Mouse (Mus musculus) intestine, embryonic 15.5 days (tissue): ENCODE data around the gene Gm48551. TPM values are rescaled to one million over a fixed set of nuclear protein-coding genes. Genes with fewer than 3 reads are reported as not detected.

Source experiments
- ATAC-seq: fragments of 200-750 bp; cut with Nextera tagmentation; 2 replicates; pipeline ENCODE4 v1.8.0; 2017; ENCODE audit warnings: moderate TSS enrichment, moderate library complexity
- H3K27ac ChIP-seq: fragments of 300-500 bp; sonication (generic); 2 replicates; pipeline ENCODE4 v1.5.1; 2015; ENCODE audit warnings: mild to moderate bottlenecking, inconsistent platforms
- H3K27me3 ChIP-seq: fragments of 300-500 bp; sonication (generic); replicated peaks from 2 replicates; pipeline ENCODE4 v1.6.1; 2015; ENCODE audit warnings: inconsistent platforms
- H3K36me3 ChIP-seq: fragments of 300-500 bp; sonication (generic); 2 replicates; pipeline ENCODE4 v1.6.1; 2015; ENCODE audit warnings: inconsistent platforms
- H3K4me1 ChIP-seq: fragments of 300-500 bp; sonication (generic); replicated peaks from 2 replicates; pipeline ENCODE4 v1.6.1; 2015; ENCODE audit warnings: inconsistent platforms
- H3K4me2 ChIP-seq: fragments of 300-500 bp; sonication (generic); replicated peaks from 2 replicates; pipeline ENCODE4 v1.6.1; 2015; ENCODE audit warnings: mild to moderate bottlenecking, inconsistent platforms
- H3K4me3 ChIP-seq: fragments of 300-500 bp; sonication (generic); replicated peaks from 2 replicates; pipeline ENCODE4 v1.5.1; 2015; ENCODE audit warnings: inconsistent platforms
- H3K9ac ChIP-seq: fragments of 300-500 bp; sonication (generic); 2 replicates; pipeline ENCODE4 v1.6.1; 2015; ENCODE audit warnings: inconsistent platforms
- H3K9me3 ChIP-seq: fragments of 300-500 bp; sonication (generic); 2 replicates; pipeline ENCODE4 v1.6.1; 2016; ENCODE audit warnings: inconsistent platforms
- whole genome bisulfite sequencing: fragments of 180-500 bp; shearing (Covaris S2); methylation state at CpG from one replicate; pipeline ENCODE4 v1.1.7; 2015; 5-methylcytosine and 5-hydroxymethylcytosine counted together
- polyA plus RNA-seq: library from polyadenylated mRNA; unstranded; fragments of >200 nt; fragmentation: Nextera tagmentation; extraction: Ambion mirVana; gene quantifications from 2 replicates; pipeline ENCODE4 v1.2.1, GENCODE M21; 2015

Gm48551 gene
- polyA plus RNA-seq, 1 experiment from 2014 or later = 2.8 TPM

DNA sequence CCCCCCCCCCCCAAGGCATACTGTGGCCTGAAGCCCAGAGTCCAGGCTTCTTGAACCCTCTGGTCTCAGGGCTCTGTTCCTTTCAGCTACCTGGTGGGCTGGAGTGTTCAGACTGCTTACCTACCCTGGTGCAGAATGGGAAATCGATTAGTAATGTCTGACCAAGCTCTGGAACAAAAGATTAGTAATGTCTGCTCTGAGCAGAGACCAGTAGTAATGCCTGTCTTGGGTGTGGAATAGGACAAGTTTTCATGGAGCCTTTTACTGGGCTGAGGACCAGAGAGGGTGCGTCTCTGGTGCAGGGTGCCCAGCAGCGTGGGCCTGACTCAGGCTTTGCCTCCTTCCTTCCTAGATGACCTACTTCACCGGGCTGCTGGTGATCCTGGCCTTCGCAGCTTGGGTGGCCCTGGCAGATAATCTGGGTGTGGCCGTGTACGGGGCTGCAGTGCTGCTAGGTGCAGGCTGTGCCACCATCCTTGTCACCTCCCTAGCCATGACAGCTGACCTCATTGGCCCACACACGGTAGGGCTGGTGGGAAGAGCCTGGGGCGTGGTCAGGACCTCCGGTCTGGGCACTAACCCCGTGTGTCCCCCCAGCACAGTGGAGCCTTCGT is 21.8 kb upstream of the Gm48551 start:
- no peak overlapping the region for H3K4me3 ChIP-seq
- peaks cover 10% of the 10 kb centered on the region for H3K27me3 ChIP-seq
- peak; percentile 11; the same call in 1 of the 2 replicates for ATAC-seq
- no peak overlapping the region; the same call in 1 of the 2 replicates for H3K4me2 ChIP-seq
- 69% methylated on average over 12 of the region's 12 CpGs for WGBS
- H3K9me3 ChIP-seq = no peaks in the 10 kb centered on the region
- H3K36me3 ChIP-seq = peaks cover 12% of the 10 kb centered on the region
- H3K4me1 ChIP-seq = peaks cover 69% of the 10 kb centered on the region
- H3K9ac ChIP-seq = no peak overlapping the region
- H3K27ac ChIP-seq = 0 out of 2 replicates have a peak overlapping the region, but pooled peaks have one; percentile 29

DNA sequence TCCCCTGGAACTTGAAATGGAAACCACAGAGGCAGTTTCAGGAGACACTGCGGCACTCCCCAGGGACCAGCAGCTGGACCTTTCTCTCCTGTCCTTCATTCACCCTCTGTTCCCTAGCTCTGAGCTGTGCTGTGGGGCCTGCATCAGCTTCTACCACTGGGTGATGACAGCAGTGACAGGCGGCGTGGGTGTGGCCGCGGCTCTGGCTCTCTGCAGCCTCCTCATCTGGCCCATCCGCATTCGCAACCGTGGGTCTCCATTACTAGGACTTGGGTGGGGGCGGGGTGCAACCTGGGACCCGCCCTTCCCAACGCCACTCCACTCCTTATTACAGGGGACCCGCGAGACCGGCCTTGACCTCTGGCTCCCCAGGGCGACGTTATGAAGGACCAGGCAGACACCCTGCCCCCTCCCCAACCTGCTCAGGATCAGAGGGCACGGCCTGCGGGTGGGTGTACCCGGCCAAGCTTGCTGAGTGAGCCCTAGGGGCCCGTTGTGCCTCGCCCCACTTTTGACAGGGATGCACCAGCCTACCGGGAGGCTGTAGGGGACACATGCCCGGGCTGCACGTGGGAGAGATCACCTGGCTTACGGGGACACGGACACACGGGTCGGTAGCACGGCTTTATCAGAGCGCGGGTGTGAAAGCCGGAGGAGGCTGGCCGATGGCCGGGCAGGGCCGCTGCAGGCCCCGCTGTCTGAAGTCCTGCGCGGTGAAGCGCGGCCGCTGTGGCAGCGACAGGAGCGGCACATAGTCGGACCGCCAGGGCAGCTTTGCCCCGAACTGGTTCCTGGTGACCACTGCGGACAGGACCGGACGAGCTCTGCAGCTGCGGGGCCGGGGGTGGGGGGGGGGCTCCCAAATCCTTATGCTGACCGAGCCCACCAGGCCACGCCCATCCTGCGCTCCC is 20.6 kb upstream of the Gm48551 start:
- no peaks in the 10 kb centered on the region for H3K9me3 ChIP-seq
- H3K9ac ChIP-seq = peak overlapping the region; percentile 44
- no peak overlapping the region for H3K27ac ChIP-seq
- peaks cover 24% of the 10 kb centered on the region for H3K36me3 ChIP-seq
- peak overlapping the region; percentile 66 for H3K4me2 ChIP-seq
- WGBS = 13% methylated on average over 53 of the region's 54 CpGs
- peaks cover 59% of the 10 kb centered on the region for H3K4me1 ChIP-seq
- no peak for ATAC-seq
- H3K27me3 ChIP-seq = peaks cover 10% of the 10 kb centered on the region
- H3K4me3 ChIP-seq = peak overlapping the region; percentile 25

DNA sequence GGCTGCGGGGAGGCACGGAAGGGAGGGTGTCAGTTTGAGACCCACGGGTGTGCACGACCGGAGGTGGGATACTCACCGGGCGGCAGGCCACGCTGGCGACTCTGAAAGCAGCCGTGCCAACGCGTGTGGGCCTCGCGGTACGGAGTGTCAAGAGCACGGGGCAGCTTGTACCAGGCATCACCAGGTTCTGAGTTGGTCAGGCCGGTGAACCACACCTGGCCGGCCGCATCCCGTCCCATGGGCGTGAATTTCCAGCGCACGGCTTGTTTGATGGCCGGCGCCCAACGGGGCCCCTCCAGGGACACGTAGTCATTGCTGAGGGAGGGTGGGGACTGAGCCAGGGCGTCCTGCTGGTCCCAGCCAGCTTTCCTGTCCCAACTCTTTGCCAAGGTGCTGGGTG is 19.6 kb upstream of the Gm48551 start:
- Histone ChIP-seq H3K27me3 (peaks cover 10% of the 10 kb centered on the region), H3K4me1 (peaks cover 53% of the 10 kb centered on the region), H3K4me2 (peak overlapping the region; percentile 66), H3K4me3 (peak overlapping the region; percentile 25), H3K27ac (peak overlapping the region; percentile 3), H3K9me3 (no peaks in the 10 kb centered on the region), H3K9ac (peak overlapping the region; percentile 44), H3K36me3 (peaks cover 34% of the 10 kb centered on the region)
- peak; percentile 26 for ATAC-seq
- WGBS = 9% methylated on average over 28 of the region's 28 CpGs

DNA sequence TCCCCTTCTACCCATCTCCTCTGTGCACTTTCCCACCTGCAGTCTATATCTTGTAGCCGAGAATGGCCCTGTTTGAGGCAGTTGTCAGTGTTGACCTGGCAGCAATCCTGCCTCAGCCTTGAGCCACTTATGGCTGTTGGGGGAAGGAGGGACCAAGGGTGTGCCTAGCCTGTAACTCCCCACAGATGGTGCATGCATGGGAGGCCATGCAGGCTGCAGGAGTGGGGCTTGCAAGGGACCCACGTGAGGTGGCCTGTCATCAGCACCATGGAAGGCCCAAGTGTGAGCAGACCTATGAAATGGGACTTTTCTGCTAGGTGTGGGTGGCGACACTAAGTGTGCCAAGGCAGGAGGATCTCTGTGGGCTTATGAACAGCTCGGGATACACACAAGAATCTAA is 19.2 kb upstream of the Gm48551 start:
- Histone ChIP-seq H3K27ac (peak overlapping the region; percentile 3), H3K4me1 (peaks cover 49% of the 10 kb centered on the region), H3K36me3 (peaks cover 36% of the 10 kb centered on the region), H3K27me3 (peaks cover 10% of the 10 kb centered on the region), H3K4me3 (no peak overlapping the region), H3K4me2 (peak overlapping the region; percentile 66; the same call in 1 of the 2 replicates), H3K9ac (no peak overlapping the region; the same call in 1 of the 2 replicates), H3K9me3 (no peaks in the 10 kb centered on the region)
- ATAC-seq = peak; percentile 24
- 35% methylated on average over 4 of the region's 4 CpGs for WGBS

DNA sequence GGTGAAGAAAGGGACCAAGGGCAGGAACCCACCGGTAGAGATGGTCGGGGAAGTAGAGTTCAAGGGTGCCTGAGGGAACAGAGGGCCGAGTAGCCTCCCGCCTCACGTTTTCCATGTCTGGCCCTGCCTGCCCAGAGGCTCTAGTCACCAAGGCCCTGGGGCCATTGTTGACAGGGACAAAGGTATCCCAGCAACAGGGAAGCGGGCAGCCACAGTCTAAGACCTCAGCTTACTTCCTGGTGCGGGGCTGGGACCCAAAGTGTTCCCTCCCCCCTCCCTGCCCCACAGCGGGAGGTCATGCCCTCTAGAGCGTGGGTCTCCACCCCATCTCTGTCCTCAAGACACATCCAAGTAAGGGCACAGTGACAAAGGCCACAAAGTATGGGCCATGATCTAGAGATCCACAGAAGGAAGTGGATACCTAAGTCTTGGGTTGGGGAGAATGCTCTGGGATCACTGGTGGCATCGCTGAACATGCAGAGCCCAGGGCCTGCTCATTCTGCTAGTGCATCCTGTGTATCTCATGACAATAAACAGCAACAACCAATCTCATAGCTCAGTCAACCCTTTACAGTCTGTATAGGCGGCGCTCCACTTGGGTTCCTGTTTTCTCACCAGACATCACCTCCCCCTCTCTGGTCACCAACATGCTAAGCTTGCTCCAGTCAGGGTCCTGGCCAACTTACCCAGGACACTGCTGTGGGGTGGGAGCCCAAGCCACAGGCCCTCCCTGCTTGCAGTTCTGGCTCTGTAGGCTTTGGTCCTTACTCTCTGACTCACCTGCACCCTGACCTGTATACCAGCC is 18.4 kb upstream of the Gm48551 start, which contains the start of gene 4930404N11Rik:
TSS of gene 4930404N11Rik (minus strand) at position 145 of the 805 bp plus-strand sequence.
- Histone ChIP-seq H3K27ac (peak within 1 kb of the TSS; percentile 3), H3K4me3 (peak within 1 kb of the TSS; percentile 25), H3K4me1 (peaks cover 44% of the 10 kb centered on the region), H3K4me2 (peak within 1 kb of the TSS; percentile 66), H3K27me3 (peaks cover 10% of the 10 kb centered on the region), H3K9ac (peak within 1 kb of the TSS; percentile 44; the same call in 1 of the 2 replicates), H3K36me3 (peaks cover 43% of the 10 kb centered on the region), H3K9me3 (no peaks in the 10 kb centered on the region)
- ATAC-seq = peak; percentile 32
- 33% methylated on average over 12 of the region's 12 CpGs for WGBS

DNA sequence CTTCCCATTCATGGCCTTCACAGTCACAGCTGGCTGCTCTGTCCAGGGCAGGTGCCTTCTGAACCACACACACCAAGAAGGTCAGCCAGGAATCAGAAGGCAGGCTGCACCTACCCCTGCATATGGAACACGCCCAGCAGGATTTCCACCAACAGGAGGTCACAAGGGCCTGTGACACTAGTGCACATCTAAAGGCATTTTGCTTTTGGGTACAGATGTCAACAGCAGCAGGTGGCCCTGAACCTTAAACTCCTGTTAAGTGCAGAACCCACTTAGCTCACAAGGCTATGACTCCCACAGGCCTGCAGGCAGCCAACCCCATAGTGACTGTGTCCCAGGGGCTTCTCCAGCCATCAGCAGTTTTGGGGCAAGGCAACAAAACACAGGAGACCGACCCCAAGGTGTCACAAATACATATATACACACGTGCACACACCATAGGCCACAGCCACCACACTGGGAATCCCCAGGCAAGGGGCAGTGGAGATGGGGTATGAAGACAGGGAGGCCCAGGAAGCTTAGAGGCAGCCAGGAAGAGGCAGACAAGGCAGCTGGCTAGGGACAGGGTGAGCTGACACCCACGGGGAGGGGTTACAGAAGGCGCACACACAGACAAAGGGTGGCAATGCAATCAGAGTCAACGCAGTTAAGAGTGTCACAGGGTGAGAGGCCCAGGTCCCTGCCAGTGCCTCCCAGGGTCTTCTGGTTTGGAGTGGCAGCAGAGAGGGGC is 17.6 kb upstream of the Gm48551 start:
- 72% methylated on average over 6 of the region's 6 CpGs for WGBS
- Histone ChIP-seq H3K9ac (no peak overlapping the region), H3K9me3 (no peaks in the 10 kb centered on the region), H3K4me3 (no peak overlapping the region), H3K27ac (peak overlapping the region; percentile 3; the same call in 1 of the 2 replicates), H3K4me2 (no peak overlapping the region), H3K4me1 (peaks cover 39% of the 10 kb centered on the region), H3K27me3 (peaks cover 10% of the 10 kb centered on the region), H3K36me3 (peaks cover 48% of the 10 kb centered on the region)
- ATAC-seq = peak; percentile 19

DNA sequence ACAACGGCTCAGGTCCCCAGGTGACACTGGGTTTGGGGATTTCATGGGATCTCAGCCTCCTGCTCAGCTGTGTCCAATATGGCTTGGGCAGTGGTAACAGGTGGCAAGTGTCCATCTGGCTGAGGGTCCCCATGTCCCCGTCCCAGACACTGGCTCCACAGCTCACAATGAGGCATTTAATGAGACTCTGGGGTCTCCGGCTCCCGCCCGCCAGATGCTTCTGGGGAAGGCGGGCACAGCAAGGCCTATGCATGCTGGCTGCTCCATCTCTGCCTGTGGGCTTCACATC is 17.1 kb upstream of the Gm48551 start:
- H3K27ac ChIP-seq = no peak overlapping the region
- 90% methylated on average over 6 of the region's 6 CpGs for WGBS
- no peaks in the 10 kb centered on the region for H3K9me3 ChIP-seq
- H3K4me1 ChIP-seq = peaks cover 39% of the 10 kb centered on the region
- H3K4me2 ChIP-seq = no peak overlapping the region
- H3K9ac ChIP-seq = no peak overlapping the region
- peaks cover 10% of the 10 kb centered on the region for H3K27me3 ChIP-seq
- no peak overlapping the region for H3K4me3 ChIP-seq
- ATAC-seq = no peak
- H3K36me3 ChIP-seq = peaks cover 49% of the 10 kb centered on the region

DNA sequence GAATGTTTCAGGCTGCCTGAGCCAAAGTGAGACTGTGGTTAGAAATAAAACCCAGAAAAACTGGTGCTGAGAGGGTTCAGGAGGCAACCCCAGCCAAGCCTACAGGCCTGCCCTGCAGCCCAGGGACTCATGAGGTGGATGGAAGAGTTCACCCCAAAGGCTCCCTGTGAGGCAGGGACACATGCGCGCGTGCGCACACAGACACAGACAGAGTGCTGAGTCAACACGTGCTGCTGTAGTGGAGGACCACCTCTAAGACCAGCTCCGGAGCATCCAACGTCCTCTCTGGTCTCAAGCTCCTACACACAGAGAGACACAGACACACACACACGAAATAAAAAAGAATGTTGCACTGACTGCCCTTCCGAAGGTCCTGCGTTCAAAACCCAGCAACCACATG is 8.9 kb upstream of the Gm48551 start:
- no peak overlapping the region for H3K9ac ChIP-seq
- ATAC-seq = no peak
- H3K9me3 ChIP-seq = no peaks in the 10 kb centered on the region
- H3K4me1 ChIP-seq = peaks cover 19% of the 10 kb centered on the region
- no peak overlapping the region for H3K27ac ChIP-seq
- no peaks in the 10 kb centered on the region for H3K27me3 ChIP-seq
- peaks cover 22% of the 10 kb centered on the region; the same call in 1 of the 2 replicates for H3K36me3 ChIP-seq
- WGBS = 93% methylated on average over 10 of the region's 10 CpGs
- H3K4me3 ChIP-seq = no peak overlapping the region
- H3K4me2 ChIP-seq = no peak overlapping the region

DNA sequence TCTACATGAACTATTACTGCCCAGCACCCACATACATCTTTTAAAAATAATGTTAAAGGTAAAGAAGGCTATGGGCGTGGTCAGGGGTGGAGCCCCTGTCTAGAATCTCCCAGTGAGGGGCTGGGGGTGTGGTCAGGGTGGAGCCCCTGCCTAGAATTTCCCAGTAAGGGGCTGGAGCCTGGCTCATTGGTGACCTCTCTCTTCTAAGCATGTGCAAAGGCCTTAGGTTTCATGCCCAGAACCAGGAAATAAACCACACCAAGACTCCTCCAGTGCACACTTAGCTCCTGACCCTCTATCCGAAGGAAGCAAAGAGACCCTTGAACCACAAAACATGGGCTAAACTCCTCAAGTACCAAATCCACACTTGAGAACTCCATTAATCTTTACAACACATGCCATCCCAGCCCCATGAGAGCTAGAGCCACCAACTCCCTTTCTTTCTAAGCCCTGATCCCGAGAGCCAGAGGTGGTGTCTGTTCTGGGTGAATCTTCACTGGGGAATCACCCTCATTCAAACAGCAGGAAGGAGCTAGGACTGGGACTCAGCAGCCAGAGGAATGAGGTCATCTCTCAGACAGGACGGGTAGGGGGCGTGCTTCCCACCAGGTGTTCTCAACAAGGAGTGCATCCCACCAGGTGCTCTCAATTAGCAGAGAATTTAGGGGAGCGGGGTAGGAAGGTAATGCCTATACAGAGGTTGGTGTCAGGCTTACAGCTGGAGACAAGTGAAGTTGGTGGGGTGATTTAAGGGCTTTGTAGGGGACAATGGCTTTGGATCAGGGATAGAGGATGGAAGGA is 7.5 kb upstream of the Gm48551 start:
- H3K36me3 ChIP-seq = 0 out of 2 replicates have a peak, but pooled peaks cover 8% of the 10 kb centered on the region
- ATAC-seq = no peak
- H3K27me3 ChIP-seq = no peaks in the 10 kb centered on the region
- peaks cover 19% of the 10 kb centered on the region for H3K4me1 ChIP-seq
- H3K4me3 ChIP-seq = peak overlapping the region; percentile 82
- H3K9me3 ChIP-seq = no peaks in the 10 kb centered on the region
- peak overlapping the region; percentile 77 for H3K4me2 ChIP-seq
- peak overlapping the region; percentile 68; the same call in 1 of the 2 replicates for H3K27ac ChIP-seq
- WGBS = 32% methylated on average over 6 of the region's 6 CpGs
- H3K9ac ChIP-seq = peak overlapping the region; percentile 92

DNA sequence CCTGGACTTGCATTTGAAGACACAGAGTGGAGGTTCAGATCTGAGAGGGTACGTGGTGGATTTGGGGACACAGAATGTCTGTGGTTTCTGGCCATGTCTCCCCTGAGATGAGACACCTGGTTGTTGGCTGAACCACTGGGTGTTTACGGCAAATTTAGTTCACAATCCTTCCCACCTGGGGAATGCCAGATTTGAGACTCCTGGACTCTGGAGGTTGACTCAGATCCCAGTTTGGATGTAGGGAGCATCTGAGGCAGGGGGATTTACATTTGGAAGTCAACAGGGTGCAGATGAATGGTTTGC is 7.0 kb upstream of the Gm48551 start:
- Histone ChIP-seq H3K4me3 (peak overlapping the region; percentile 82), H3K27ac (peak overlapping the region; percentile 68; the same call in 1 of the 2 replicates), H3K9ac (peak overlapping the region; percentile 92), H3K4me1 (peaks cover 19% of the 10 kb centered on the region), H3K36me3 (0 out of 2 replicates have a peak, but pooled peaks cover 8% of the 10 kb centered on the region), H3K27me3 (no peaks in the 10 kb centered on the region), H3K4me2 (peak overlapping the region; percentile 77), H3K9me3 (no peaks in the 10 kb centered on the region)
- WGBS = 29% methylated on average over 2 of the region's 2 CpGs
- no peak for ATAC-seq
